Mouse (Mus musculus): ENCODE results near the gene Krtap3-1.
"Not testable (repeated sequence)": the region's sequence is repeated elsewhere in the genome, so short reads cannot be mapped to it uniquely, and the experiment has no call there.

The Krtap3-1 gene

DNA sequence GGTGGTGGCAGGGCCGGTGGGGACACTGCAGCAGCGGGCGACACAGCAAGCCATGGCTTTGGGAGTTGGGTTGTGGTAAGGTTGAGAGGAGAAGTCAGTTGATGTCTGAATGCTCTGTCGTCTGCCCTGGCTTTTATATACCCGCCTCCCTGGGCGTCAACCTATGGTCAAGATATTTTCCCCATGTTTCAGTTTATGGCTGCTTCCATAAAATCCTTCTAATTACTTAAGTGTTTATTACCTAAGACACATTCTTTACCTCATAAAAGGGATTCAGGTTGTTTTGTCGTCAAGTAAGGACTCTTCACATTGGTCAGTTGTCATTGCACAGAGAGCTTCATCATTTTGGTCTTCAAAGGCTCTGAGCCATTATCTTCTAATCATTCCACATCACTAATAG is at the start of gene Krtap3-1:
Gene Krtap3-1, minus strand, starts transcription at position 101 of the 400 bp plus-strand sequence.
- DNase-seq (ENCODE audit: low read depth, low spot score), result no peak

- no peak for DNase-seq (ENCODE audit: low read depth, low spot score)
These were observed 48.5 kb upstream of the Krtap3-1 start, which contains the start of gene Krtap2-4 for GRCm38 (mm10) chr11:99614796-99615363. Gene Krtap2-4 (minus strand): TSS chr11:99614846.

GRCm38 (mm10) chr11:99610089-99610488 is 43.7 kb upstream of the Krtap3-1 start, which contains the start of gene Gm11937:
Gene Gm11937 (minus strand): TSS chr11:99610189.
- DNase-seq (ENCODE audit: low read depth, low spot score), result not testable (repeated sequence)

- no peak for DNase-seq (ENCODE audit: low read depth, low spot score)
These were observed 42.7 kb upstream of the Krtap3-1 start for GRCm38 (mm10) chr11:99609126-99609525.

- not testable (repeated sequence) for DNase-seq (ENCODE audit: low read depth, low spot score)
These were observed 36.8 kb upstream of the Krtap3-1 start, which contains the start of gene Gm11938 for GRCm38 (mm10) chr11:99603208-99603607. Gene Gm11938 (minus strand): TSS chr11:99603308.

DNA sequence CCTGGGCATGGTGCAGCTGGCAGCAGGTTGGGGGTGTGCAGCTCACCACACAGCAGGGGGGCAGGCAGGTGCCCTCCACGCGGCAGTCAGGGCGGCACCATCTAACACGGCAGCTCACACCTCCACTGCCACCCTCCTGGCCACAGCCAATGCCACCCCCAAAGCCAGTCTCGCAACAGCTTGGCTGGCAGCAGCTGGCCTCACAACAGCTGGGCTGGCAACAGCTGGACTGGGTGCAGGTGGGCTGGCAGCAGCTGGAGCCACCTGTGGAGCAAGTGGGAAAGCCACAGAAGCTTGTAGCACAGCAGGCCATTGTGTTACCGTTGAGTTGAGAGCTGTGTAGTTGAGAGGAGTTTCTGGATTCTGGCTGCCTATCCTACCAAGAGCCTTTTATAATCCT is 31.3 kb upstream of the Krtap3-1 start, which contains the start of gene Krtap9-3:
Gene Krtap9-3, minus strand, starts transcription at position 364 of the 400 bp plus-strand sequence.
- DNase-seq (ENCODE audit: low read depth, low spot score), result not testable (repeated sequence)

GRCm38 (mm10) chr11:99590981-99591380 is 24.6 kb upstream of the Krtap3-1 start, which contains the start of gene Krtap1-3:
Gene Krtap1-3 (minus strand): TSS chr11:99591339.
- DNase-seq (ENCODE audit: low read depth, low spot score), result no peak

GRCm38 (mm10) chr11:99585096-99585495 is 18.7 kb upstream of the Krtap3-1 start:
- no peak for DNase-seq (ENCODE audit: low read depth, low spot score)

- DNase-seq (ENCODE audit: low read depth, low spot score), result no peak
These were observed 16.8 kb upstream of the Krtap3-1 start, which contains the start of gene Krtap1-4 for GRCm38 (mm10) chr11:99583245-99583704. Gene Krtap1-4 (minus strand): TSS chr11:99583654.

GRCm38 (mm10) chr11:99581564-99581963 is 15.1 kb upstream of the Krtap3-1 start:
- no peak for DNase-seq (ENCODE audit: low read depth, low spot score)

DNA sequence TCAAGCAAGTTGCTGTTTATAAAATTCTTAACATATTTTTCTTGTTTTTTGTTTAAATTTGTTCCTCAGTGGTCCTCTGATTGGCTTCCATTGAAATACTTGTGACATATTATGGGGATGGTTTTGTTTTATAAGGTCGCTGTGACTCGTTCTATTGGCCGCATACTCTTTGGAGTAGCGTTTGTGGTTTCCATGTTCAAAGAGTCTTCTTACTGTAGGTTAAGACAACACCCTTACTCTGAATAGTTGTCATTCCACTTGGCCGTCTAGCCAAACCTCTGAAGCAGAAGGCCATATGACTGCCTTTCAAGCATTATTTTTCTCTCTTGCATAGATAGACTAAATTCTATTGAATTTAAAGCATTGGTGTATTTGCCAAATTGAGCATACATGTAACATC is 14.6 kb upstream of the Krtap3-1 start:
- no peak for DNase-seq (ENCODE audit: low read depth, low spot score)

DNA sequence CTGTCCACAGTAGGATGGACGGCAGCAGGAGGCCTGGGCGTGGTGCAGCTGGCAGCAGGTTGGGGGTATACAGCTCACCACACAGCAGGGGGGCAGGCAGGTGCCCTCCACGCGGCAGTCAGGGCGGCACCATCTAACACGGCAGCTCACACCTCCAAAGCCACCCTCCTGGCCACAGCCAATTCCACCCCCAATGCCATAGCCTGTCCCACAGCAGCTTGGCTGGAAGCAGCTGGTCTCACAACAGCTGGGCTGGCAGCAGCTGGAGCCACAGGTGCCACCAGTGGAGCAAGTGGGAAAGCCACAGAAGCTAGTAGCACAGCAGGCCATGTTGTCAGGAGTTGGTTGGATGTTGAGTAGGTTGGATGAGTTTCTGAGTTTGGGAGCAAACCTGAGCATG is 14.2 kb upstream of the Krtap3-1 start, which contains the start of gene Krtap1-5:
Gene Krtap1-5, minus strand, starts transcription at position 381 of the 400 bp plus-strand sequence.
- DNase-seq (ENCODE audit: low read depth, low spot score), result no peak

DNA sequence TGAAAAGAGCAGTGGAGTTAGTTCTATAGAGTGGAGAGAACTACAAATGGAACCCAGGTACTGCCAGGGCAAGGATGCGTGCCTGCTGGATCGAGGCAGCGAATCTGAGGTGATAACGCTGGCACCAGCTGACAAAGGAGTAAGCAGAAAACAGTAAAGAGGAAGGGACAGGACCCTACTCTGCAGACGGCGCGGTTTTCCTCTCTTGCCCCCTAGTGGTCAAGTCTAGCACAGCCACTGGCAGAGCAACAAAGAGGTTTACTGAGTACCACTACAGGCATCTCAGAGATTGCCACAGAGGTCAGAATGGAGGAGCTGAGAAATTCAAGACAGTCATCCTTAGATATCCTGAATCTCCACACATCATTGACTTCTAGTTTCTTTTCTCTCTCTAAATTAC is 7.7 kb upstream of the Krtap3-1 start:
- peak; percentile 5 for DNase-seq (ENCODE audit: low read depth, low spot score)

GRCm38 (mm10) chr11:99573164-99573563 is 6.7 kb upstream of the Krtap3-1 start:
- no peak for DNase-seq (ENCODE audit: low read depth, low spot score)

- no peak for DNase-seq (ENCODE audit: low read depth, low spot score)
These were observed 3.9 kb downstream of the Krtap3-1 start for GRCm38 (mm10) chr11:99562580-99562979.

- no peak for DNase-seq (ENCODE audit: low read depth, low spot score)
These were observed 7.1 kb downstream of the Krtap3-1 start, which contains the start of gene Gm11939 for GRCm38 (mm10) chr11:99559366-99559765. Gene Gm11939 (minus strand): TSS chr11:99559466.

- DNase-seq (ENCODE audit: low read depth, low spot score), result no peak
These were observed 8.3 kb downstream of the Krtap3-1 start for GRCm38 (mm10) chr11:99557976-99558745.

- DNase-seq (ENCODE audit: low read depth, low spot score), result no peak
These were observed 9.7 kb downstream of the Krtap3-1 start, which contains the start of gene Krtap3-2 for GRCm38 (mm10) chr11:99556753-99557152. Gene Krtap3-2 (minus strand): TSS chr11:99556853.

- no peak for DNase-seq (ENCODE audit: low read depth, low spot score)
These were observed 10.2 kb downstream of the Krtap3-1 start for GRCm38 (mm10) chr11:99556195-99556594.

DNA sequence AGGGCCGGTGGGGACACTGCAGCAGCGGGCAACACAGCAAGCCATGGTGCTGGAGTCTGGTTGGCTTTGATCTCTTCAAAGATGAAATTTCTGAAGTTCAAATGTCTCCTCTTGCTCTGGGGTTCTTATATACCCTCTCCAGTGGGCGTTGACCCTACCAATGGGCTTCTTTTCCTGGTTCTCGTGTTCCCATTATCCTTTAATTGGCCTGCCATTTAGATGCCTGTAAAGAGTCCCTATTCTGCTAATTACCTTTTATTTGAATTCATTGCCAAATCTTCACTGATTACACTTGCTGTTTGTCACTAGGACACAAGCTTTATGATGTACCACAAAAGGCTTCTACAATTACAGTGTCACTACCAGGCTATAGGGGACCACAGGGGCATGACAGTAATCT is 15.7 kb downstream of the Krtap3-1 start, which contains the start of gene Krtap3-3:
Gene Krtap3-3, minus strand, starts transcription at position 101 of the 400 bp plus-strand sequence.
- DNase-seq (ENCODE audit: low read depth, low spot score), result no peak

DNA sequence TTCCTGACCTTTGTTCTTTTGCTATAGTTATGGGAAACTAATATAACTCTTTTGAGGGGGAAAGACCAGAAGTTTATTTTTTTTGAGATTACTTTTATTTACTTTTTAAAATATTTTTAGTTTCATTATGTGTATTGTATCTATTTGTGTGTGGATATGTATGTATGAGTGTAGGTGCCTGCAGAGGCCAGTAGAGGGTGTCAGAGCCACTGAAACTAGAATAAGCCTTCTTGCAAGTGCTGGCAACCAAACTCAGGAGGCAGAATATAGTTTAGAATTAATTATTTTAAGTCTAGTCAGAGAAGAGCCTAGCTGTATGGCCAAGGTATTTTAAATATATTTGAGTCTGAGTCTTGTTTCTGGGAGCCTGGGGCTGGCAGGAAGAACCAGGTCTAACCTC is 18.5 kb downstream of the Krtap3-1 start:
- no peak for DNase-seq (ENCODE audit: low read depth, low spot score)

DNA sequence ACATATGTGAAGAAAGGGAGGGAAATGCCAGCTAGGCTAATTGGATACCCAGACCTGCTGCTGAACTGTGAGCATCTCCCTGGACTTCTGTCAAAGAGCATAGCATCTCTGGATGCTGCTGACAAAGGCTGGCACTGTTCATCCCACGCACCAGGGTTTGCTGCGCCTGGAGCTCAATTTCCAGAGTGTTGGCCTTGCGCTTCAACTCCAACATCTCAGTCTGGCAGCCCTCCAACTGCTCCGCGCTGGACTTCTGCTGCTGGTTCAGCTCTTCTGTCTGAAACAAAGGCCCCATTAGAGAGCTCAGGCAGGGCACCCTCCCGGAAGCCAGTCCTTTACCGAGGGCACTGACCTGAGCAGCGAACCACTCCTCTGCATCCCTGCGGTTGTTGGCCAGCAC is 26.7 kb downstream of the Krtap3-1 start:
- no peak for DNase-seq (ENCODE audit: low read depth, low spot score)

Data from skeletal muscle tissue, adult 2 months (tissue).